Mouse (Mus musculus) testis, postnatal 14 days (tissue): ENCODE data around the gene Dlgap3.

Experiments
- DNase-seq: peaks from one replicate; pipeline ENCODE4 v3.0.0; 2021; ENCODE audit warnings: low spot score

The Dlgap3 gene

GRCm38 (mm10) chr4:127174075-127174899 is 5.3 kb downstream of the Dlgap3 start:
- no peak for DNase-seq

DNA sequence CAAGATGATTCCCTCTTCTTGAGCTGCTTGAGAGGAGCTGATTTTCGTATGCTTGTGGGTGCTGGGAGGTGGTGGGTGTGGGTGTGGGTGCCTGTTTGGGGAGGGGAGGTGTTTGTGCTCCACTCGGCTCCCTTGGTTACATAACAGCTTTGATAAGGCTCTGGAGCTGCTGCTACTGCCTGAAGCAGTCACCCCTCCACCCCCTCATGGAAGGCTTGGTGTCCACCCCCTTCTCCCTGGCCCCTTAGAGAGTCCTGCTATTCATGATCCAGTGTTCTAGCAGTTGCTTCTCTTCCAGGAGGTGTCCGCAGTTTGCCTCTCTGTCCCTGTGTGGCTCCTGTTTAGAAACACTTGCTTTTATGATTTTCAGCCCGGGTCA is 5.9 kb downstream of the Dlgap3 start:
- DNase-seq: no peak

DNA sequence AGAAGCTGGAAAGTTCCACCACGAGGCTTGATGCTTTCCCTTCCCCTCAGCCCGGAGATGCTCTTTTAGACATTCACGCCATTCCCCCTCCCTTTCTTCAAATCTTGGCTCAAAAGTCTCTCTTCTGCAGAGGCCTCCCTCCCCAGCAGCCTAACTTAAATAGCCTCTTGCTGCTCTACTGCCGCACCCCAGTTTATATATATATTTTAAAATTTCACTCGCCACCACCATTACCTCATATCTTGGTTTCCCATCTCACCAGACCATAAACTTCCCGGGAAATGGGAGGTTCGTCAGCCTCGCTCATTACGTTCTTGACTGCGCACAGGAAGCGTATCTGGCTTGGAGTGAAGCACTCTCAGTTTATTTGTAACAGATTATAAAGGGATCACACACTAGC is 9.0 kb downstream of the Dlgap3 start:
- no peak for DNase-seq

- DNase-seq: no peak
Observed at GRCm38 (mm10) chr4:127178671-127179070, 9.7 kb downstream of the Dlgap3 start.

GRCm38 (mm10) chr4:127179469-127180449 is 10.8 kb downstream of the Dlgap3 start:
- DNase-seq: peak; percentile 32

- no peak for DNase-seq
Observed at GRCm38 (mm10) chr4:127180450-127180840, 11.4 kb downstream of the Dlgap3 start.

GRCm38 (mm10) chr4:127181010-127181409 is 12.0 kb downstream of the Dlgap3 start:
- DNase-seq: no peak

DNA sequence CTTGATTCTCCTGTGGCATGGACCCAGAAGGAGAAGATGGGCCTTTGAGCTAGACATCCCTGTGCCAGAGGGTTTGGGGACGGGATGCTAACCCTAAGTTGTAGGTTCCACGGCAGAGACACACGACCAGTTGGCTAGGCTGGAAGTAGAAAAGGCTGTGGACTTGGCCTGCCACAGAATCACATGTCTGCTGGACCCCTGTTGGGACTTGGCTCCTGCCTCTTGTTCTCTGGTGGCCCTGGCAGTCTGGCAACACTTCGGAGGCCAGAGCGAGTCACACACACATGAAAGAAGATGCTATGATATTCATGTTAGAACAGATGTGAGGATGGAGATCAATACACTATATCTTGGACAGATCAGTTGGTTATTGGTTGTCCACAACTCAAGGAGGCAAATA is 14.9 kb downstream of the Dlgap3 start:
- no peak for DNase-seq

- no peak for DNase-seq
Observed at GRCm38 (mm10) chr4:127190921-127191320, 21.9 kb downstream of the Dlgap3 start.

DNA sequence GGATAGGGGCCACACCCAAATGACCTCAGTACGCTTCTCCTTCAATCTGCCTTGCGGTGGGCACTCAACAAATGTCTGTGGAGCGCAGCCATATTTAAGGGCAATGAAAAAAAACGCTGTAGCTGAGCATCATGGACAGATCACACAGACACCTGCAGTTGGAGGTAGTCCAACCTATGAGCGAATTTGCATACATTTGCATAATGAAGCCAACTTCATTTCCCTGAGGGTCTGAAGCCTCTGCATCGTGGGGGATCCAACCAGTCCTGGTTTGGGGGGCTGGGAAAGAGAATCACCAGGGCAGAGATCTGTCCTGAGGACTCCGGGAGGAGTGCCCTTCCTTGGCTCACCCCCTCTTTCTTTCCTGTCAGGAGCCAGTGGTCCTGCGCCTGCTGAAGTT is 23.7 kb downstream of the Dlgap3 start:
- DNase-seq: no peak

DNA sequence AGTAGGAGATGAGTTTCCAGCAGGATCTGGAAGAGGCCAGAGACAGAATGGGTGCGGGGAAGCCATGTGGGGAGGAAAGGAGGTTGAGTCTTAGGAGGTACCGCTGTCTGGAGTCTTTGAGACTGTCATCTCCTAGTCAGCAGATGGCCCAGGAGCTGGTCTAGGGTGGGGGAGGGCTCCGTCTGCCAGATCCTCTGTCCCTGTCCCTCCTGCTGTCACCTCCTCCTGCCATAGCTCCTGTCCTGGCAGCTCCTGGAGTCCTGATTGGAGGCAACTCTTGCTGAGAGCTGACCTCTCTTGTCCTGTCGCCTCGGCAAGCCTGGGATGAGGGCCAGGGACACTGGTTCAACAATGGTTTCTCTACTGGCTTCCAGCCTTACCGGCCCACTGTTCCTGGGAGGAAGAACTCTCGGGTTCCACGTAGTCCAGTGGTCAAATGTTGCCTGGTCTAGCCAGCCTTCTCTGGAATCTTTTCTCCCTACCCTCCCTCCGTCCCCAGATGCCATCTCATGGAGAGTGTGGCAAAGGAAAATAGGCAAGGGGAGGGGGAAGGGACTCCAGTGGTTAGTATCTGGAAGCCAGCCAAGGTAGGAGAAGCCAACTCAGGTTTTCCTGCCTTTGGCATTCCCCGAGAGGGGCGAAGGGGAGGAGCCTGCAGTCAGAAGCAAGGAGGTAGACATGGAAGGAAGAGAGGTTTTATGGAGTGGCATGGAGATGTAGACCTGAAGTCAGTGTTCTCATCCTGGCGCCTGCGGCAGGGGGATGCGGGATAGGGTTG is 24.6 kb downstream of the Dlgap3 start:
- no peak for DNase-seq

- DNase-seq: no peak
Observed at GRCm38 (mm10) chr4:127194477-127195269, 25.7 kb downstream of the Dlgap3 start.

DNA sequence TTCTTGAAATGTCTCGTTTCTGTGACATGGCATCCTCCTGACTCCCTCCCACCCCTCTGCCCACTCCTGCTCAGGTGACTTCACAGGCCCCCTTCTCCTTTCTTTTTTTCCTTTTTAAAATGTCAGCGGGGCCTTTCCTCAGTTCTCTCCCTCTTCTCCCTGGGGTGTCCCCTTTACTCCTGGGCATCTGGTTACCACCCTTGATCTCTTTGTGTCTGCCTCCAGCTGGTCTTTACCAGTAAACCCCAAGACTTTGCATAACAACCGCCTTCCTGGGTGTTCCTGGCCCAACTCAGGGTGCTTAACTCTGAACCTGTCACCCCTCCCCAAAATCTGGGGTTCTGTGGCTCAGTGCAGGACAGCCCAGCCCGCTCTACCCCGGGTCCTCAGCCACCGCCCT is 29.6 kb downstream of the Dlgap3 start:
- DNase-seq: no peak

- DNase-seq: no peak
Observed at GRCm38 (mm10) chr4:127199406-127199805, 30.4 kb downstream of the Dlgap3 start.

- DNase-seq: no peak
Observed at GRCm38 (mm10) chr4:127200164-127200722, 31.2 kb downstream of the Dlgap3 start.

DNA sequence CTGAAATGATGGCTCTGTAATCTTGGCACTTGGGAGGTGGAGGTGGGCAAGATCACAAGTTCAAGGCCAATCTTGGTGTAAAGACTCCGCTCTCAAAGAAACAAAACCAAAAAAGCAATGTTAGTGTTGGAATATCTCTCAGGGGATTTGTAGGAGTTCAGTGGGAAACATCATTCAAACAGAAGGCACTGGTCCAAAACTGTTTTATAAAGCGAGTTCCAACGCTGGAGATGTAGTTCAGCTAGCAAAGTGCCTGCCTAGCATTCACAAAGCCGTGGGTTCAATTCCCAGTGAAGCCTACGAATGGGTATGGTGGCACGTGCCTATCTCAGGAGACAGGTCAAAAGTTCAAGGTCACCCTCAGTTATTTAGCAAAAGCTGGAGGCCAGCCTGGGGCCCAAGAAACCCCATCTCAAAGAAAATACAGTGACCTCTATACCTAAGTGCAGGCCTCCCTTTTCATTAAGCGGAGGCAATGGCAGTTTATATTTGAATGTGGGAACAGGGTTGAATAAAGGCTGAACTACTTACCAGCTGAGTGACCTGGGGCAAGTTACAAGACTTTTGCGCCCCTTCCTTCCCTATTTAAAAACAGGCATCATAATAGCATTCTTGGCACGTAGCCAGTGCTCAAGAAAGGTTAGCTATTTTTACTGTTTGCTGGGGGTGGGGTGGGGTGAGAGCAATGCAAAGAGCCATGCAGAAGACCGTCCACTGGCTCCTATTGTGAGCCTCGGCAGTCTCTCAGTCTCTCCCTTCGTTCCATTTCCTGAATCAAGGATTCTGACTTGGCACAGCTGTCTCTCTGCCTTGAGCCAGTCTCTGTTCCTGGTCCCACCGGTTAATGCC is 32.0 kb downstream of the Dlgap3 start:
- no peak for DNase-seq

- no peak for DNase-seq
Observed at GRCm38 (mm10) chr4:127203081-127203480, 34.1 kb downstream of the Dlgap3 start.

DNA sequence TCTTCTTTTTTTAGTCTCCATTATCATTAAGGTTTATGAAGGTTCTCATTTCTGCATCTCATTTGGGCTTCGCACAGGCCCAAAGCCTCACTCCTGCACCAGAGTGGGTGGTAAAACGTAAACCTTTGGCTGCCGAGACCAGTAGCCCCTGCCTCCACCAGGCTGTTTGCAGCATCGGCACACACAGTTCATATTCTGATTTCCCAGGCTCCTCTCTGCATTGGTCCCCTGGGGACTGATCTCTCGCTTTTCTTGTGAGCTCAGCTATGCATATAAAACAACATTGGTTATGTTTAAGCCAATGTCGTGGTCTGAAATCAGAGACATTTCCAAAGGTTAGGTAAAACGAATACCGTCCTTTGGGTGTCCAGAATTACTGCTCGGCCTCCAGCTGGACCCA is 42.3 kb downstream of the Dlgap3 start:
- no peak for DNase-seq

GRCm38 (mm10) chr4:127214510-127214909 is 45.5 kb downstream of the Dlgap3 start:
- no peak for DNase-seq

- no peak for DNase-seq
Observed at GRCm38 (mm10) chr4:127215103-127215502, 46.1 kb downstream of the Dlgap3 start.
